Mouse (Mus musculus): ENCODE results near the gene Acsm4.

GRCm38 (mm10) chr7:119745869-119746268 is 56.0 kb downstream of the Acsm4 start:
- TF ChIP-seq CTCF (conservative IDR thresholded peaks at IDR 0.05; ENCODE audit: low read length): no peak
- TF ChIP-seq NANOG (IDR thresholded peaks at IDR 0.05; ENCODE audit: borderline replicate concordance, low read length): no peak

Data from E14TG2a.4 (cell line).